Mouse (Mus musculus) kidney, postnatal 0 days (tissue): ENCODE data around the gene Olfr1442. TPM values are rescaled to one million over a fixed set of nuclear protein-coding genes. Genes with fewer than 3 reads are reported as not detected.
"Not testable (repeated sequence)": the region's sequence is repeated elsewhere in the genome, so short reads cannot be mapped to it uniquely, and the experiment has no call there.

Experiments
- ATAC-seq: fragments of 200-750 bp; cut with Nextera tagmentation; replicated peaks from 2 replicates; pipeline ENCODE4 v1.8.0; 2017; ENCODE audit warnings: low read depth, moderate number of reproducible peaks, moderate TSS enrichment, moderate library complexity; ENCODE audit not compliant: low FRiP score
- DNase-seq: peaks from one replicate; pipeline ENCODE4 v3.0.0-alpha.2; 2016; ENCODE audit warnings: low spot score
- H3K27ac ChIP-seq: fragments of 300-500 bp; sonication (generic); 2 replicates; pipeline ENCODE4 v1.5.1; 2014; ENCODE audit warnings: mild to moderate bottlenecking
- H3K27me3 ChIP-seq: fragments of 300-500 bp; sonication (generic); 2 replicates; pipeline ENCODE4 v1.6.1; 2014; ENCODE audit warnings: low read length, mixed read lengths; ENCODE audit not compliant: insufficient read depth
- H3K36me3 ChIP-seq: fragments of 300-500 bp; sonication (generic); 2 replicates; pipeline ENCODE4 v1.6.1; 2014; ENCODE audit warnings: low read length, mixed read lengths; ENCODE audit not compliant: insufficient read depth
- H3K4me1 ChIP-seq: fragments of 300-500 bp; sonication (generic); replicated peaks from 2 replicates; pipeline ENCODE4 v1.6.1; 2014; ENCODE audit warnings: antibody characterized with exemption, low read length, mixed read lengths; ENCODE audit not compliant: insufficient read depth
- H3K4me2 ChIP-seq: fragments of 300-500 bp; sonication (generic); 2 replicates; pipeline ENCODE4 v1.6.1; 2014; ENCODE audit warnings: mild to moderate bottlenecking, low read length, moderate library complexity, mixed read lengths
- H3K4me3 ChIP-seq: fragments of 300-500 bp; sonication (generic); replicated peaks from 2 replicates; pipeline ENCODE4 v1.5.1; 2014; ENCODE audit warnings: low read depth, low read length
- H3K9ac ChIP-seq: fragments of 300-500 bp; sonication (generic); 2 replicates; pipeline ENCODE4 v1.6.1; 2014; ENCODE audit warnings: low read depth, low read length
- H3K9me3 ChIP-seq: fragments of 300-500 bp; sonication (generic); replicated peaks from 2 replicates; pipeline ENCODE4 v1.6.1; 2016; ENCODE audit warnings: low read length, inconsistent platforms, mixed read lengths
- CTCF ChIP-seq: IDR thresholded peaks from 2 replicates; pipeline ENCODE4 v1.5.1; 2016; ENCODE audit warnings: antibody characterized with exemption, low read depth, mild to moderate bottlenecking, moderate library complexity
- WGBS: fragments of 180-500 bp; shearing (Covaris S2); extraction: QIAGEN DNeasy Blood & Tissue Kit; methylation state at CpG from one replicate; pipeline ENCODE4 v1.1.7; 2014; 5-methylcytosine and 5-hydroxymethylcytosine counted together
- polyA plus RNA-seq: library from polyadenylated mRNA; unstranded; fragments of >200 nt; fragmentation: Nextera tagmentation; extraction: Ambion mirVana; gene quantifications from 2 replicates; pipeline ENCODE4 v1.2.1, GENCODE M21; 2015

The Olfr1442 gene
- polyA plus RNA-seq, 1 experiment from 2014 or later: 0.18 TPM

DNA sequence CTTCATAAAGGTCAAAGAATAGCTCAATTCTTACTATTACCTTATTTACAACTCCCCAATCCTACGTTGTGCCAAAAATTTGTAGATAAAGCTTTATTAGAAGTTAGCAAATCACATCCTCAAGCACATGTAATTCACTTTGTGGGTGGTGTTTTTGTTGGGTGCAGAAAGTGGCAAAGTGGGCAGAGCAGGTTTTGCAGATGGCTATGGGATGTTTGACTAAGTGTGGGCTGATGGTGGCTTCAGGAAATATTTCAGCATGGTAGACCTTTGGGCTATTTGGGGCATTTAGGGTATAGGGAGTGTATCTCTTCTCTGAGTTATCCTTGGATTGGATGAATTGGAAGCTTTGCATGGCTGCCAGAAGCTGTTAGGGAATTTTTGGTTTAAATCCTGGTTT is 4.1 kb upstream of the Olfr1442 start:
- Histone ChIP-seq H3K36me3 (no peaks in the 10 kb centered on the region), H3K27ac (no peak overlapping the region), H3K4me2 (no peak overlapping the region), H3K4me1 (no peaks in the 10 kb centered on the region), H3K9me3 (no peaks in the 10 kb centered on the region), H3K9ac (no peak overlapping the region), H3K27me3 (no peaks in the 10 kb centered on the region), H3K4me3 (no peak overlapping the region)
- no peak for ATAC-seq
- TF ChIP-seq CTCF: no peak
- no peak for DNase-seq
- WGBS: 71% methylated on average over 1 of the region's 1 CpGs

DNA sequence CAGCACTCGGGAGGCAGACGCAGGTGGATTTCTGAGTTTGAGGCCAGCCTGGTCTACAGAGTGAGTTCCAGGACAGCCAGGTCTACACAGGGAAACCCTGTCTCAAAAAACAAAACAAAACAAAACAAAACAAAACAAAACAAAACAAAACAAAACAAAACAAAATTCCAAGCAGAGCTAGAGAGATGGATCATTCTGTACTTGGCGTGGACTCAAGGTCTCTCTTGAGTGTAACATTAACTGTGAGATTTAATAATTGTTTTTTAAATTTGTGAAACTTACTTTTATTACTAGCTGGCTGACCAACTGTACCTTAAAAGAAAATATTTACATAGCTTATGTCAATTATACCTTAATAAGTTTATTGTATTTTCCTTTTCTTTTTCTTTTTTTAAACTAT is 1.6 kb upstream of the Olfr1442 start:
- H3K4me3 ChIP-seq, H3K27ac ChIP-seq, H3K4me2 ChIP-seq, ATAC-seq, H3K36me3 ChIP-seq, H3K9ac ChIP-seq, H3K4me1 ChIP-seq, H3K9me3 ChIP-seq, H3K27me3 ChIP-seq, DNase-seq: not testable (repeated sequence)
- 90% methylated on average over 3 of the region's 3 CpGs for WGBS

DNA sequence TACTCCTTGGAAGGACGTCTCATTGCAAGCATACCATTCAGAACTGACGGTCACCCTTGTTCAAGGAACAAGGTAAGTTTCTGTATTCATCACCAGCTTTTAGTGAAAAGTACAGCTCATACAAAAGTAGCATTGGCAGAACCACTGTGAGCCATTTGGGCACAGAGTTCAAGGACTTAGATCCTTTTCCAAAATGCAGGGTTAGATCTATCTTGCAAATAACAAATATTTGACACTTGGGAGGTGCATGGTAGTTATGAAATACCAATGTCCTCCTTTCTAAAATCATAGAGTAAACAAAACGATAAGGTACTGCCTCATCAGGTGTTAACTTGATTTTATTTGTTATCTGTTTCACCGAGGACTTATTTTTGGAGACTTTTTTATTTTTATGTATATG is 812 bp downstream of the Olfr1442 start:
- no peak for TF ChIP-seq CTCF
- no peak for ATAC-seq
- H3K9ac ChIP-seq: no peak overlapping the region
- H3K4me1 ChIP-seq: no peaks in the 10 kb centered on the region
- no peak overlapping the region for H3K4me2 ChIP-seq
- no peak for DNase-seq
- H3K4me3 ChIP-seq: no peak overlapping the region
- no peaks in the 10 kb centered on the region for H3K27me3 ChIP-seq
- no peak overlapping the region for H3K27ac ChIP-seq
- no peaks in the 10 kb centered on the region for H3K36me3 ChIP-seq
- WGBS: 85% methylated on average over 4 of the region's 4 CpGs
- H3K9me3 ChIP-seq: no peaks in the 10 kb centered on the region

DNA sequence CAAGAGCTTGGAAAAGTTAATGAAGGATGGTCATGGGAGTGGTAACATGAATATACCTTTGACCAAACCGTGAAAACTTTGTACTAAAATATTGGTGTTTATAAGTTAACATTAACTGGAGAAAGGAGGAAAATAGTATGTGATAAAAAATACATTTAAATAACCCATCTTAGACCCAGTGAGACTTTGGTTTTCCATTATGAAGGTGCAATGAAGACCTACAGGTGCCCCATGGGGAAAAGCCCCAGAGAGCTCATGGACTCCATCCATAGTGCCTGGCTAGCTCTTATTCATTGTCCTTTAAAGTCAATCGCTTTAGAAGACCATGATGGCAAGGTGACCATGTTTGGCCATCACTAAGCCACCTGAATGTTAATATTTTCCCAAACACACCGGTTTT is 7.6 kb downstream of the Olfr1442 start, which contains the start of gene Olfr1443:
Olfr1443 (plus strand) TSS at position 301 of the 400 bp plus-strand sequence.
- ATAC-seq: no peak
- no peak within 1 kb of the TSS for H3K27ac ChIP-seq
- H3K27me3 ChIP-seq: no peaks in the 10 kb centered on the region
- TF ChIP-seq CTCF: no peak
- no peak within 1 kb of the TSS for H3K9ac ChIP-seq
- 72% methylated on average over 3 of the region's 3 CpGs for WGBS
- no peak for DNase-seq
- H3K4me3 ChIP-seq: no peak within 1 kb of the TSS
- H3K9me3 ChIP-seq: no peaks in the 10 kb centered on the region
- no peaks in the 10 kb centered on the region for H3K4me1 ChIP-seq
- H3K36me3 ChIP-seq: no peaks in the 10 kb centered on the region
- H3K4me2 ChIP-seq: no peak within 1 kb of the TSS

DNA sequence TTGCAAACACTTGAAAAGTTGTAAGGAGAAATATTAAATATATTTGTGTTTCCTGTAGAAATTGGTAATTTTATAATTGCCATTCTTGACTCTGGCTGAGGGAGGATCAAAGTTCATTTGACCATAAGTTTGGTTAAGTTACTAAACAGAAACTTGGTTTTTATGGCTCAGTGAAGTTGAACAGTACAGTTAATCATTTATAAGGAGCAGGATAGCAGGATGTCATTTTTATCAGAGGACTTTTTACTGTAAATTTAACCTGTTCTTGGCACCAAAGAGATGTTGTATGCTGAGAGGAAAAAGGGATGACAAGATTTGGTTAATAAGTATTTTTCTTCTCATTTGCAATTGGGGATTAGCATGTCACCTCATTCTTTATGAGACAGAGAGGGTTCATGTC is 14.4 kb downstream of the Olfr1442 start:
- no peaks in the 10 kb centered on the region for H3K9me3 ChIP-seq
- H3K4me2 ChIP-seq: no peak overlapping the region
- DNase-seq (peak; percentile 19), ATAC-seq (no peak)
- no peak overlapping the region for H3K27ac ChIP-seq
- no peak overlapping the region for H3K4me3 ChIP-seq
- H3K4me1 ChIP-seq: no peaks in the 10 kb centered on the region
- TF ChIP-seq CTCF: no peak
- H3K36me3 ChIP-seq: no peaks in the 10 kb centered on the region
- H3K9ac ChIP-seq: no peak overlapping the region
- no peaks in the 10 kb centered on the region for H3K27me3 ChIP-seq

- DNase-seq (no peak), ATAC-seq (no peak)
- H3K27ac ChIP-seq: no peak overlapping the region
- no peak overlapping the region for H3K4me2 ChIP-seq
- H3K36me3 ChIP-seq: no peaks in the 10 kb centered on the region
- no peak overlapping the region for H3K4me3 ChIP-seq
- H3K9me3 ChIP-seq: no peaks in the 10 kb centered on the region
- TF ChIP-seq CTCF: no peak
- no peak overlapping the region for H3K9ac ChIP-seq
- no peaks in the 10 kb centered on the region for H3K4me1 ChIP-seq
- no peaks in the 10 kb centered on the region for H3K27me3 ChIP-seq
Observed at GRCm38 (mm10) chr19:12685231-12685630, 15.0 kb downstream of the Olfr1442 start.

DNA sequence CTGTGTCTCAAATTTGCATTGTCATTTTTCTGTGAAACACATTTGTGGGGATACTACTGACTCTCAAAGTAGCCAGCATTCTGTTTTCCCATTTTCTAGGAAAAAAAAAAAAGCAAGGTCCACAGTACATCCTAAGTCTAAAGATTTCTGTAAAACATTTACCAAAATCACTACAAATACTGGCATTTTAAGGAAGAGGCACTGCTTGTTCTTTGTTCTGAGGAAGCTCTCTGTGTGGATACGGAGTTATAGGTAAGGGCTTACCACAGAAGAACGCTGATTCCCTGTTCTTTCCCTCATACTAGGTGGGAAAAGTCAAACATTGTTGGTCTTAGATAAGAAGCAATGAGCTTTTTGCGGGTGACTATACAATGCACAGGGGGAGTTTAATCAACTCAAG is 25.4 kb downstream of the Olfr1442 start, which contains the start of gene Keg1:
Keg1 (plus strand) TSS at position 197 of the 400 bp plus-strand sequence.
- H3K4me1 ChIP-seq: no peaks in the 10 kb centered on the region
- WGBS: 71% methylated on average over 3 of the region's 3 CpGs
- no peaks in the 10 kb centered on the region for H3K27me3 ChIP-seq
- no peak within 1 kb of the TSS; the same call in 1 of the 2 replicates for H3K4me3 ChIP-seq
- DNase-seq (peak; percentile 16), ATAC-seq (no peak)
- H3K27ac ChIP-seq: no peak within 1 kb of the TSS
- H3K9ac ChIP-seq: no peak within 1 kb of the TSS
- H3K4me2 ChIP-seq: peak within 1 kb of the TSS; percentile 23; the same call in 1 of the 2 replicates
- no peaks in the 10 kb centered on the region for H3K36me3 ChIP-seq
- TF ChIP-seq CTCF: no peak
- H3K9me3 ChIP-seq: no peaks in the 10 kb centered on the region
